Mouse (Mus musculus) liver, adult 2 months (tissue): Measurements from ENCODE around the gene Strn4. TPM values are rescaled to one million over a fixed set of nuclear protein-coding genes. Genes with fewer than 3 reads are reported as not detected.

Source experiments
- DNase-seq: peaks from one replicate; pipeline ENCODE4 v3.0.0-alpha.2; 2011; ENCODE audit warnings: low read depth, low spot score; ENCODE audit errors: extremely low read depth
- H3K27ac ChIP-seq: fragments of 200-500 bp; replicated peaks from 2 replicates; pipeline ENCODE4 v1.5.1; 2012; ENCODE audit warnings: low read depth, mild to moderate bottlenecking, control low read depth, inconsistent platforms, low read length; ENCODE audit not compliant: insufficient read depth
- H3K27me3 ChIP-seq: fragments of 200-500 bp; 2 replicates; pipeline ENCODE4 v1.6.1; 2012; ENCODE audit warnings: mild to moderate bottlenecking, moderate library complexity, low read length, inconsistent platforms; ENCODE audit not compliant: control insufficient read depth, insufficient read depth
- H3K36me3 ChIP-seq: fragments of 200-500 bp; 2 replicates; pipeline ENCODE4 v1.6.1; 2012; ENCODE audit warnings: low read length, inconsistent platforms; ENCODE audit not compliant: control insufficient read depth, insufficient read depth
- H3K4me1 ChIP-seq: fragments of 200-500 bp; 2 replicates; pipeline ENCODE4 v1.6.1; 2011; ENCODE audit warnings: low read length; ENCODE audit not compliant: control insufficient read depth, insufficient read depth
- H3K4me3 ChIP-seq: fragments of 200-500 bp; 2 replicates; pipeline ENCODE4 v1.5.1; 2011; ENCODE audit warnings: low read depth, mild to moderate bottlenecking, control low read depth, low read length, moderate library complexity; ENCODE audit not compliant: insufficient read depth
- H3K79me2 ChIP-seq: fragments of 200-500 bp; 2 replicates; pipeline ENCODE4 v1.6.1; 2012; ENCODE audit warnings: inconsistent platforms, mild to moderate bottlenecking, low read length, moderate library complexity; ENCODE audit not compliant: control insufficient read depth, insufficient read depth
- H3K9ac ChIP-seq: fragments of 200-500 bp; 2 replicates; pipeline ENCODE4 v1.6.1; 2012; ENCODE audit warnings: low read depth, mild to moderate bottlenecking, control low read depth, inconsistent platforms, low read length
- CTCF ChIP-seq: fragments of 200-500 bp; IDR thresholded peaks from 2 replicates; pipeline ENCODE4 v1.5.1; 2011; ENCODE audit warnings: low read depth, low read length, control low read depth
- POLR2A ChIP-seq: fragments of 200-500 bp; IDR thresholded peaks from 2 replicates; pipeline ENCODE4 v1.6.1; 2011; ENCODE audit warnings: low read length, control low read depth; ENCODE audit not compliant: insufficient read depth; ENCODE audit errors: extremely low read depth
- WGBS: fragments of 180-500 bp; shearing (Covaris S2); methylation state at CpG from one replicate; pipeline ENCODE4 v1.1.7; 2018; 5-methylcytosine and 5-hydroxymethylcytosine counted together
- polyA plus RNA-seq: library from polyadenylated mRNA; depleted of rRNA; stranded (reverse); fragments of >200 nt; gene quantifications from 2 replicates; pipeline ENCODE4 v1.2.3, GENCODE M21; 2012; rRNA removed
- total RNA-seq: library from RNA; depleted of rRNA; stranded (reverse); fragments of >200 nt; gene quantifications from 2 replicates; pipeline ENCODE4 v1.2.3, GENCODE M21; 2014; rRNA removed

The Strn4 gene
- total RNA-seq (18.7 and 26.3 TPM in 2 replicates), polyA plus RNA-seq (39.5 and 52.7 TPM in 2 replicates)

GRCm38 (mm10) chr7:16815351-16815941 is at the start of gene Strn4:
Gene Strn4 (plus strand): TSS chr7:16815889.
- Histone ChIP-seq H3K9ac (peak within 1 kb of the TSS; percentile 99), H3K27me3 (no peaks in the 10 kb centered on the region), H3K4me1 (peaks cover 21% of the 10 kb centered on the region), H3K4me3 (peak within 1 kb of the TSS; percentile 98), H3K79me2 (peaks cover 38% of the 10 kb centered on the region), H3K36me3 (no peaks in the 10 kb centered on the region), H3K27ac (peak within 1 kb of the TSS; percentile 81)
- TF ChIP-seq POLR2A (no peak), CTCF (no peak)
- WGBS: 15% methylated on average over 1 of the region's 1 CpGs
- DNase-seq: no peak

- no peaks in the 10 kb centered on the region for H3K4me1 ChIP-seq
- no peak overlapping the region for H3K4me3 ChIP-seq
- TF ChIP-seq POLR2A: no peak
- no peak for TF ChIP-seq CTCF
- H3K27me3 ChIP-seq: no peaks in the 10 kb centered on the region
- no peak overlapping the region for H3K27ac ChIP-seq
- no peak overlapping the region for H3K9ac ChIP-seq
- WGBS: 88% methylated on average over 2 of the region's 2 CpGs
- H3K36me3 ChIP-seq: no peaks in the 10 kb centered on the region
- no peaks in the 10 kb centered on the region for H3K79me2 ChIP-seq
- no peak for DNase-seq
These were observed 49.2 kb upstream of the Strn4 start for GRCm38 (mm10) chr7:16766443-16766842.

GRCm38 (mm10) chr7:16775888-16776287 is 39.8 kb upstream of the Strn4 start:
- Histone ChIP-seq H3K27ac (no peak overlapping the region), H3K4me1 (no peaks in the 10 kb centered on the region), H3K27me3 (no peaks in the 10 kb centered on the region), H3K4me3 (no peak overlapping the region), H3K36me3 (no peaks in the 10 kb centered on the region), H3K9ac (no peak overlapping the region), H3K79me2 (no peaks in the 10 kb centered on the region)
- DNase-seq: no peak
- 77% methylated on average over 5 of the region's 5 CpGs for WGBS
- no peak for TF ChIP-seq POLR2A
- no peak for TF ChIP-seq CTCF

- H3K4me1 ChIP-seq: no peaks in the 10 kb centered on the region
These were observed 35.6 kb upstream of the Strn4 start for GRCm38 (mm10) chr7:16780076-16780475.

GRCm38 (mm10) chr7:16780825-16781554 is 34.7 kb upstream of the Strn4 start, which contains the start of gene Slc1a5:
Gene Slc1a5 (plus strand): TSS chr7:16781340.
- peak within 1 kb of the TSS; percentile 63 for H3K9ac ChIP-seq
- H3K79me2 ChIP-seq: no peaks in the 10 kb centered on the region
- no peaks in the 10 kb centered on the region for H3K36me3 ChIP-seq
- peak within 1 kb of the TSS; percentile 57 for H3K4me3 ChIP-seq
- 0 out of 2 replicates have a peak, but pooled peaks cover 2% of the 10 kb centered on the region for H3K27me3 ChIP-seq
- H3K27ac ChIP-seq: no peak within 1 kb of the TSS
- no peaks in the 10 kb centered on the region for H3K4me1 ChIP-seq
- WGBS: 4% methylated on average over 34 of the region's 34 CpGs
- peak; percentile 88 for TF ChIP-seq POLR2A
- no peak for TF ChIP-seq CTCF
- DNase-seq: peak; percentile 57

More at GRCm38 (mm10) chr7:16780076-16780475, 35.6 kb upstream of the Strn4 start:
- Histone ChIP-seq H3K4me3 (no peak overlapping the region), H3K9ac (no peak overlapping the region), H3K36me3 (no peaks in the 10 kb centered on the region), H3K79me2 (no peaks in the 10 kb centered on the region), H3K27me3 (0 out of 2 replicates have a peak, but pooled peaks cover 2% of the 10 kb centered on the region), H3K27ac (no peak overlapping the region)
- no peak for DNase-seq
- TF ChIP-seq CTCF (no peak), POLR2A (no peak)
- WGBS: 56% methylated on average over 5 of the region's 5 CpGs

GRCm38 (mm10) chr7:16781555-16781815 is 34.2 kb upstream of the Strn4 start:
- H3K36me3 ChIP-seq: no peaks in the 10 kb centered on the region
- 0 out of 2 replicates have a peak, but pooled peaks cover 2% of the 10 kb centered on the region for H3K27me3 ChIP-seq
- no peaks in the 10 kb centered on the region for H3K79me2 ChIP-seq
- peak overlapping the region; percentile 63 for H3K9ac ChIP-seq
- no peak overlapping the region for H3K27ac ChIP-seq
- DNase-seq: no peak
- WGBS: 1% methylated on average over 10 of the region's 10 CpGs
- H3K4me3 ChIP-seq: peak overlapping the region; percentile 57
- H3K4me1 ChIP-seq: no peaks in the 10 kb centered on the region
- no peak for TF ChIP-seq POLR2A
- TF ChIP-seq CTCF: no peak
